Mouse (Mus musculus): ENCODE measurements at regions not wholly inside any gene's neighbourhood (a gene's known extent, or its start where the extent isn't known, plus 50 kb on each side); places are given as distances from the start of the nearest gene placed in this dataset.

DNA sequence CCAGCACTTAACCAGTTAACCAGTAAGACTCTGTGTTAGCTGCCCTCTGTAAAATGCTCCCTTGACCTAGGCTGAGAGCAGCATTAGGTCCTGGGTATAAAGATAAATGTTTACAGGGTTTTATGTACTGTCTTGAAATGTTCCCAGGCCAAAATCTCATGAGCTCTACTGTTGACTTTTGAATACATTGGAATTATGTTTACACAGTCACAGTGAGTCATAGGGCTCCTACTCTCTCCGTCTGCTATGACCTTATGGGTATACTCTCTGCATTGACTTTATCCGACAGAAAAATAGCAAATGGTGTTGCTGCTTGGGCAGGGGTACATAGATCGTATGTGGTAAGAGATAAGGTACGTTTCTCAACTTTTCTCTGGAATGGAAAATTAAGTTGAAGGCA is 596.8 kb upstream of the Zeb2 start:
- peak; percentile 60 for ATAC-seq

DNA sequence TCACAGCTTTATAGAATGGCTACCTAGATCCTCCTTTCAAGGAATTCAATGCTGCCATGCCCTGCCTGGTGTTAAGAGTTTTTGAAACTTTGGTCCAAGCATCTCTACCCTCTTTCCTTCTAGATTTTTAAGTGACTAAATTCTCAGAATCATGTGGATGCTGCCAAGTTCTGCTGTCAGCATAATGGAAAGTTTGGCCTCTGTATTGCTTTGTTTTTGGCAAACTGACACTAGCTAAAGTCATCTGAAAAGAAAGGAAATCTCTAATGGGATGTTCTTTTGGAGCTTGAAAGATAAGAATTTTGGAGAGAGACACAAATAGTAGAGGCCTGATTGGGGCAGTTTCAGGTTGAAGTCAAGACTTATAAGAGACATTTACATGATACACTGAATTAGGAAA is 589.8 kb upstream of the Zeb2 start:
- H3K4me3 ChIP-seq (ENCODE audit: low read depth, low read length) = no peak overlapping the region
- no peak overlapping the region for H3K9ac ChIP-seq (replicated peaks)
- H3K4me2 ChIP-seq (ENCODE audit: low read depth, low read length) = no peak overlapping the region
- no peaks in the 10 kb centered on the region for H3K4me1 ChIP-seq (ENCODE audit: insufficient read depth)
- no peak overlapping the region for H3K27ac ChIP-seq (ENCODE audit: low read depth)
- no peaks in the 10 kb centered on the region for H3K27me3 ChIP-seq (ENCODE audit: insufficient read depth, low read length)
- no peaks in the 10 kb centered on the region for H3K36me3 ChIP-seq (replicated peaks; ENCODE audit: insufficient read depth, low read length)
- TF ChIP-seq EP300 (IDR thresholded peaks at IDR 0.05; ENCODE audit: low read depth) (no peak), CTCF (IDR thresholded peaks at IDR 0.05; ENCODE audit: low read depth) (no peak)
- no peaks in the 10 kb centered on the region for H3K9me3 ChIP-seq (ENCODE audit: low read length)
- DNase-seq = no peak
- no peak for ATAC-seq

More for the DNA sequence above, 596.8 kb upstream of the Zeb2 start:
- TF ChIP-seq EP300 (IDR thresholded peaks at IDR 0.05; ENCODE audit: low read depth) (no peak), CTCF (IDR thresholded peaks at IDR 0.05; ENCODE audit: low read depth) (no peak)
- Histone ChIP-seq H3K27me3 (ENCODE audit: insufficient read depth, low read length) (no peaks in the 10 kb centered on the region), H3K4me1 (ENCODE audit: insufficient read depth) (no peaks in the 10 kb centered on the region), H3K36me3 (replicated peaks; ENCODE audit: insufficient read depth, low read length) (no peaks in the 10 kb centered on the region), H3K4me2 (ENCODE audit: low read depth, low read length) (no peak overlapping the region), H3K4me3 (ENCODE audit: low read depth, low read length) (no peak overlapping the region), H3K27ac (ENCODE audit: low read depth) (no peak overlapping the region), H3K9ac (replicated peaks) (no peak overlapping the region), H3K9me3 (ENCODE audit: low read length) (no peaks in the 10 kb centered on the region)
- WGBS (ENCODE audit: insufficient replicate concordance) = 60% methylated on average over 4 of the region's 4 CpGs
- no peak for DNase-seq

DNA sequence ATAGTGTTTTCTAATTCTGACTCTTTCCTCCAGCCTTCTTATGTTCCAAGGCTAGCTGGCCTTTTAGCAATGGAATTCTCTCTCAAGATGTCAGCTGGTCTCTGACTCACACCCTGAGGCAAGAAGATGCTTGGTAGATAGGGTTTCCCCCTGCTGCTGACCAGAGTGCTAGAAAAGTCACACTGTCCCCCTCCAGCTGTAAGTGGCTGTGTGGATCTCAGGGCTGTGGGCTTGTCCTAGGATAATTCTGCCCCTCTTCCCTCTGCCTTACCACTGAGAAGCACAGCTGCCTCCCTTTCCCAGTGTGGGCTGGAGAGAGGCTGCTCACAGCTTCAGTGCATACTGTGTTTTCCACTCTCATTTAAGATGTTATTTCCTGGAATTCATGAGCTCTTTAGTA is 585.3 kb upstream of the Zeb2 start:
- Histone ChIP-seq H3K4me1 (ENCODE audit: insufficient read depth) (no peaks in the 10 kb centered on the region), H3K4me2 (ENCODE audit: low read depth, low read length) (no peak overlapping the region), H3K36me3 (replicated peaks; ENCODE audit: insufficient read depth, low read length) (no peaks in the 10 kb centered on the region), H3K27me3 (ENCODE audit: insufficient read depth, low read length) (no peaks in the 10 kb centered on the region), H3K27ac (ENCODE audit: low read depth) (no peak overlapping the region), H3K9ac (replicated peaks) (no peak overlapping the region), H3K9me3 (ENCODE audit: low read length) (no peaks in the 10 kb centered on the region), H3K4me3 (ENCODE audit: low read depth, low read length) (no peak overlapping the region)
- ATAC-seq = no peak
- TF ChIP-seq CTCF (IDR thresholded peaks at IDR 0.05; ENCODE audit: low read depth) = no peak
- no peak for TF ChIP-seq EP300 (IDR thresholded peaks at IDR 0.05; ENCODE audit: low read depth)
- DNase-seq = no peak

DNA sequence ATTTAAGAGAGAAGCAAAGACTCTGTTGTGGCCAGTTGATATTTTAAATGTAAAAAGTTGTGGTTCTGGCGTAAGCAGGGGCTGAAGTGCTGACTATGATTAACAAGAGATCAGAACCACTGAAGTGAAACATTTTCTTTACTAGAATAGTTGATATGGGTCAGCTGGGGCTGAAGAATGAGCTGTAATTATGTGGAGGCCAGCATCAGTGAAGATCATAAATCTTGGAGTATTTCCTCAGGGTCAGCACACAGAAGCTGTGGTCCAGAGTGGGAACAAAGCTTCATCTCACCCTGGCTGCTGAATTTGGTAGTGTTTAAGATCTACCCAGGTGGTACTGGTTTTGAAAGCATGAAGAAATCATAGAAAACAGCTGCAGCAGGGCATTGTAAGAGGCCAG is 583.4 kb upstream of the Zeb2 start:
- Histone ChIP-seq H3K4me1 (ENCODE audit: insufficient read depth) (no peaks in the 10 kb centered on the region), H3K27ac (ENCODE audit: low read depth) (no peak overlapping the region), H3K4me3 (ENCODE audit: low read depth, low read length) (no peak overlapping the region), H3K4me2 (ENCODE audit: low read depth, low read length) (no peak overlapping the region), H3K27me3 (ENCODE audit: insufficient read depth, low read length) (no peaks in the 10 kb centered on the region), H3K9ac (replicated peaks) (no peak overlapping the region), H3K36me3 (replicated peaks; ENCODE audit: insufficient read depth, low read length) (no peaks in the 10 kb centered on the region), H3K9me3 (ENCODE audit: low read length) (no peaks in the 10 kb centered on the region)
- DNase-seq (no peak), ATAC-seq (no peak)
- WGBS (ENCODE audit: insufficient replicate concordance) = 77% methylated on average over 1 of the region's 1 CpGs
- TF ChIP-seq CTCF (IDR thresholded peaks at IDR 0.05; ENCODE audit: low read depth) (no peak), EP300 (IDR thresholded peaks at IDR 0.05; ENCODE audit: low read depth) (no peak)

DNA sequence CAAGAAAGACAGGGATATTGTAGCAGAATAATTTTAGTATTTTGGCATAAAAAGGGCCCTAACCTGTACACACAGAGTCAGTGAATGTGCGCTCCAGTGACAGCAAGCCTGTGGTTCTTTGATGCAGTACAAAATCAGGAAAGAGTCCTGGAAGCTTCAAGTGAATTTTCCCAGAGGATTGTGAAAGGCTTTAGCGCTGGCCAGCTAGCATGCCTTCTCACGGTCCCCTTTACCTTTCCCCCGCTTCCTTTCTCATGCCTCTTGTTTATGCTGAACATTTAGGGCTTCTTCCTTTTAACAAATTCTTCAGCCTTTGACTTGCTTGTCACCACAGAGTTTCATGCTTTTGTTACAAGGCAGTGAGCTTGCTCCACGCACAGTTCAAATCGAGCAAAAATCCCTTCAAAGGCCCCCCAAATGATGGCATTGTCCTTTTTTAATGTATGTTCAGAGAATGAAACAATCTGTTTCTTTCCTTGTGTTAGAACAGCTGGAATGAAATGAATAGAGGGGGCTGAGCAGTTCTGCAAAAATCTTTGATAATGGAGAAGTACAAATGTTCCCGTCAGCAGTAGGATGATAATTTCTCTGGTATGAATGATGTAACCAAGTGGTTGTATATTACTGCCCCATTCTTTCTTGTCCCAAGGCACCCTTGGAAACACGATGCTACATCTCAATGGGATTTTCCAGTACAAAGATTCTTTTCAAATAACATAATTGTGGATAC is 576.3 kb upstream of the Zeb2 start:
- TF ChIP-seq CTCF (IDR thresholded peaks at IDR 0.05; ENCODE audit: low read depth) (no peak), EP300 (IDR thresholded peaks at IDR 0.05; ENCODE audit: low read depth) (no peak)
- H3K27me3 ChIP-seq (ENCODE audit: insufficient read depth, low read length) = no peaks in the 10 kb centered on the region
- H3K4me1 ChIP-seq (ENCODE audit: insufficient read depth) = no peaks in the 10 kb centered on the region
- no peak overlapping the region for H3K4me2 ChIP-seq (ENCODE audit: low read depth, low read length)
- DNase-seq (no peak), ATAC-seq (no peak)
- H3K27ac ChIP-seq (ENCODE audit: low read depth) = no peak overlapping the region
- H3K36me3 ChIP-seq (replicated peaks; ENCODE audit: insufficient read depth, low read length) = no peaks in the 10 kb centered on the region
- no peak overlapping the region for H3K4me3 ChIP-seq (ENCODE audit: low read depth, low read length)
- no peaks in the 10 kb centered on the region for H3K9me3 ChIP-seq (ENCODE audit: low read length)
- H3K9ac ChIP-seq (replicated peaks) = no peak overlapping the region
- WGBS (ENCODE audit: insufficient replicate concordance) = 69% methylated on average over 8 of the region's 8 CpGs

DNA sequence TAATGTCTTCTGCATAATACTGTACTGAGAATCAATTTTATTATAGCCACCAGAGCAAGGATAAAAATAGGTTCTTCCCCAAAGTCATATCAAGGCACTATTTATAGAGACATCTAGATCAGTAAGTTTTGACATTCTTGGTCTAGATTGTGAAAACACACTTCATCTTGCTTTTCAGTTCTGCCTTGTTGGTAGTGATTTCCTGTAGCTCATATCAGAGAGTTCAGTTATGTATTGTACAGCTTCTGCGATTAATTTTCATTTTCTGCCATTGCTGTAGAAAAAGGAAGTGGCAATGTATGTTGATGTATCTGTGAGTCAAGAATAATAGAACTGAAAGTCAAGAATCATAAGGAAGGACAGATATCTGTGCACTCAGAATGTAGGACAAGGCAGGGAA is 575.6 kb upstream of the Zeb2 start:
- TF ChIP-seq CTCF (IDR thresholded peaks at IDR 0.05; ENCODE audit: low read depth) (no peak), EP300 (IDR thresholded peaks at IDR 0.05; ENCODE audit: low read depth) (no peak)
- Histone ChIP-seq H3K4me3 (ENCODE audit: low read depth, low read length) (no peak overlapping the region), H3K36me3 (replicated peaks; ENCODE audit: insufficient read depth, low read length) (no peaks in the 10 kb centered on the region), H3K27ac (ENCODE audit: low read depth) (no peak overlapping the region), H3K27me3 (ENCODE audit: insufficient read depth, low read length) (no peaks in the 10 kb centered on the region), H3K9me3 (ENCODE audit: low read length) (no peaks in the 10 kb centered on the region), H3K4me2 (ENCODE audit: low read depth, low read length) (no peak overlapping the region), H3K9ac (replicated peaks) (no peak overlapping the region), H3K4me1 (ENCODE audit: insufficient read depth) (no peaks in the 10 kb centered on the region)
- ATAC-seq (no peak), DNase-seq (no peak)
- WGBS (ENCODE audit: insufficient replicate concordance) = 38% methylated on average over 1 of the region's 1 CpGs

DNA sequence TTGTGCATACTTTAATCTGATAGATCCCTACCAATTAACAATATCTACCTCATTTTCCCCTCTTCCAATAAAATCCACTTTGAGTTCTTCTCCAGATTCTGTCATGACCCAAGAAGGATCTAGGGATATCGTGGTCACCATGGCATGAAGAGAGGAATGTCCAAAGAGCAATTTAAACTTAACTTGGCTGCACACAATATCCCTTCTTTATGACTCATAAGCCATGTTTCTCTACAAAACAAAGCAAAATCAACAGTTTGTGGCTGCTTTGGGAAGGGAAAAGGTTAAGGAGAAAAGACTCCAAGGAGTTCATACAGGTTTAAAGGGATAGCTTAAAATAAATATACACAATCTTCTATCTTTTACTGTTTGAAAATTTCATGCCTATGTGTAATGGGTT is 571.8 kb upstream of the Zeb2 start:
- WGBS (ENCODE audit: insufficient replicate concordance) = 69% methylated on average over 1 of the region's 1 CpGs
- no peaks in the 10 kb centered on the region for H3K9me3 ChIP-seq (ENCODE audit: low read length)
- TF ChIP-seq EP300 (IDR thresholded peaks at IDR 0.05; ENCODE audit: low read depth) (no peak), CTCF (IDR thresholded peaks at IDR 0.05; ENCODE audit: low read depth) (no peak)
- H3K27me3 ChIP-seq (ENCODE audit: insufficient read depth, low read length) = no peaks in the 10 kb centered on the region
- no peak overlapping the region for H3K4me2 ChIP-seq (ENCODE audit: low read depth, low read length)
- no peak overlapping the region for H3K9ac ChIP-seq (replicated peaks)
- no peak overlapping the region for H3K27ac ChIP-seq (ENCODE audit: low read depth)
- ATAC-seq (no peak), DNase-seq (no peak)
- H3K4me3 ChIP-seq (ENCODE audit: low read depth, low read length) = no peak overlapping the region
- H3K36me3 ChIP-seq (replicated peaks; ENCODE audit: insufficient read depth, low read length) = no peaks in the 10 kb centered on the region
- no peaks in the 10 kb centered on the region for H3K4me1 ChIP-seq (ENCODE audit: insufficient read depth)
